Mouse (Mus musculus) cerebellum, postnatal 36 days (tissue): ENCODE data around the gene Rnf224.

Experiments used
- DNase-seq, 2 experiments: peaks; one replicate each; pipeline ENCODE4 v3.0.0; 2021 to 2022; ENCODE audit warnings: mixed read lengths in 2 of 2

The Rnf224 gene

GRCm38 (mm10) chr2:25255284-25255779, 18.7 kb upstream of the Rnf224 start, which contains the start of gene Tmem203:
Tmem203 (plus strand) TSS chr2:25255439.
- peak; percentile 89 for DNase-seq

- DNase-seq = no peak
Measured at GRCm38 (mm10) chr2:25252331-25252730, 15.7 kb upstream of the Rnf224 start.

- DNase-seq = peak in 1 of 2 experiments; percentile 60
Measured at GRCm38 (mm10) chr2:25246183-25247072, 9.8 kb upstream of the Rnf224 start, which contains the start of gene AL732309.1. AL732309.1 (minus strand) TSS chr2:25246863.

GRCm38 (mm10) chr2:25244144-25244543, 7.6 kb upstream of the Rnf224 start:
- DNase-seq = no peak

- DNase-seq = no peak
Measured at GRCm38 (mm10) chr2:25243342-25243741, 6.8 kb upstream of the Rnf224 start.

- DNase-seq = peak; percentile 60 to 61
Measured at GRCm38 (mm10) chr2:25242101-25242506, 5.5 kb upstream of the Rnf224 start, which contains the start of the genes Rnf208 and Cysrt1. Rnf208 (plus strand) TSS chr2:25242255. Cysrt1 (minus strand) TSS chr2:25242452.

GRCm38 (mm10) chr2:25241438-25241775, 4.8 kb upstream of the Rnf224 start:
- no peak for DNase-seq

- DNase-seq = peak; percentile 72 to 74
Measured at GRCm38 (mm10) chr2:25240723-25241437, 4.3 kb upstream of the Rnf224 start.

- peak in 1 of 2 experiments; percentile 19 for DNase-seq
Measured at GRCm38 (mm10) chr2:25240310-25240709, 3.7 kb upstream of the Rnf224 start.

GRCm38 (mm10) chr2:25239766-25240165, 3.2 kb upstream of the Rnf224 start:
- DNase-seq = no peak

- no peak for DNase-seq
Measured at GRCm38 (mm10) chr2:25238106-25238505, 1.5 kb upstream of the Rnf224 start.

- DNase-seq = no peak
Measured at GRCm38 (mm10) chr2:25237522-25237921, 935 bp upstream of the Rnf224 start.

- no peak for DNase-seq
Measured at GRCm38 (mm10) chr2:25234551-25235220, 1.9 kb downstream of the Rnf224 start.

- no peak for DNase-seq
Measured at GRCm38 (mm10) chr2:25234050-25234449, 2.5 kb downstream of the Rnf224 start, which contains the start of gene Slc34a3. Slc34a3 (minus strand) TSS chr2:25234364.

GRCm38 (mm10) chr2:25233421-25233820, 3.2 kb downstream of the Rnf224 start:
- no peak for DNase-seq

GRCm38 (mm10) chr2:25231038-25231437, 5.5 kb downstream of the Rnf224 start:
- no peak for DNase-seq

GRCm38 (mm10) chr2:25230581-25230980, 6.0 kb downstream of the Rnf224 start:
- no peak for DNase-seq

- DNase-seq = no peak
Measured at GRCm38 (mm10) chr2:25229582-25229981, 7.0 kb downstream of the Rnf224 start.

- DNase-seq = no peak
Measured at GRCm38 (mm10) chr2:25228995-25229530, 7.5 kb downstream of the Rnf224 start.

- peak; percentile 81 to 86 for DNase-seq
Measured at GRCm38 (mm10) chr2:25228431-25228889, 8.1 kb downstream of the Rnf224 start.

- DNase-seq = no peak
Measured at GRCm38 (mm10) chr2:25227406-25227805, 9.2 kb downstream of the Rnf224 start.

- DNase-seq = peak in 1 of 2 experiments; percentile 30
Measured at GRCm38 (mm10) chr2:25226864-25227263, 9.7 kb downstream of the Rnf224 start.
